In the genomic region with DNA sequence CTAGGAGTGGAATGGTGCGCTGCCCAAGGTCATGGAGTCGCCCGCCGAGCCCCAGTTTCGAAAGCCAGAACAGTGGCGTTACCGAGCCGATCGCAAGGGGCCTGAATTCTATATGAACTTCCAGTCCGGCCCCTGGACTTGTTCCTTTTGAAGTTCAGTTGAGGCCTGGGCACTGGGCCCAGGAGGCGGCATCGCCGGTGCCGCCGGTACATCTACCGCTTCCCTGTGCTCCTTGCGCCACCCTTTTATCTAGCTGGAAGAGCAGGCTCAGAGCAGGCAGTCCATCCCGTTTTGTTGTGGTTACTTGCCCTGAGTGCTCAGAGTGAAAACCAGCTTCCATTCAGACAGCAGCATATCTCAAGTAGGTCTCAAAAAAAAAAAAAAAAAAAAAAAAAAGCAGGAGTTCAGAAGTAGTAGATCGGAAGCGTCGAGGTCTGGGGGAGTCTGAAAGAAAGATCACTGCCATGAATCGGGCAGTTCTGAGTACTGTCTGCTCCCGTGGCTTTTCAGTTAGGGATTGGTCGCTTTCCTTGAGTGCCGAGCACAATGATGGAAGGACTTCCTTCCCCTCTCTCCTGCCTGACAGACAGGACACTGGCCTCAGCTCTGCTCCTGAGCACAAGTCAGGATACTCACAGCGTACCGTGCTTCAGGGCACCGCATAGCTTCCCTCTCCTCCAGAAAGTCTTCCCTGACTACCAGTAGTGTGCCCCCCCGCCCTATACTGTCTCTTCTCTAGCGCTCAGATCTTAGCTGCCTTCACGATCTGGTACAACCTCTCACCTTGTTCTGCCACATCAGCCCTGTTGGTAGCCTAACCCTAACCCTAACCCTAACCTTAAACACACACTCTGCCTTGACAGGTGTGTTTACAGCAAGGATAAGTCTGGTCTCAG, we compare ENCODE assay signal across 8 mouse cellular contexts. TPM values are rescaled to one million over a fixed set of nuclear protein-coding genes. Genes with fewer than 3 reads are reported as not detected.
DNase-seq lines count a peak whose midpoint lies in the region; ATAC-seq lines count a peak whose summit lies in the region.

No protein-coding gene starts in this region.

- H3K27ac ChIP-seq in embryonic facial prominence, embryonic 12.5 days, result no peak overlapping the region
- no peak overlapping the region for H3K27ac ChIP-seq in stomach, embryonic 14.5 days (ENCODE audit: low read length)

- intact Hi-C loops in heart, postnatal 36 days (cut with DNase I), result loop anchor here (10.0 kb wide), 1 partner anchor 1319 kb away; no protein-coding TSS in a partner anchor
- intact Hi-C loops in left cerebral cortex, postnatal 4 days (cut with DNase I), result no loop called here

- H3K27me3 ChIP-seq in embryonic facial prominence, embryonic 12.5 days, result no peaks in the 10 kb centered on the region
- no peaks in the 10 kb centered on the region for H3K27me3 ChIP-seq in stomach, embryonic 14.5 days (ENCODE audit: control insufficient read depth, insufficient read depth, low read length)

- H3K36me3 ChIP-seq in embryonic facial prominence, embryonic 12.5 days, result no peaks in the 10 kb centered on the region
- no peaks in the 10 kb centered on the region for H3K36me3 ChIP-seq in stomach, embryonic 14.5 days (ENCODE audit: control insufficient read depth, insufficient read depth, low read length)

- H3K9me3 ChIP-seq in embryonic facial prominence, embryonic 12.5 days, result no peaks in the 10 kb centered on the region
- H3K9me3 ChIP-seq in stomach, embryonic 14.5 days (ENCODE audit: control insufficient read depth, low read depth, low read length), result peaks cover 3% of the 10 kb centered on the region; the same call in 1 of the 2 replicates

- DNase-seq in embryo, embryonic 10 days (ENCODE audit: low spot score), result peak; percentile 53
- DNase-seq in embryo, embryonic 9.5 days (ENCODE audit: extremely low spot score), result no peak
- DNase-seq in adrenal gland, adult 8-10 months, result peak; percentile 50
- DNase-seq in heart, postnatal 36 days, result peak; percentile 19 to 34
- DNase-seq in left cerebral cortex, postnatal 4 days, result peak; percentile 49

- peaks cover 10% of the 10 kb centered on the region; the same call in 1 of the 2 replicates for H3K4me1 ChIP-seq in embryonic facial prominence, embryonic 12.5 days
- H3K4me1 ChIP-seq in stomach, embryonic 14.5 days (ENCODE audit: control insufficient read depth, insufficient read depth, low read length), result peaks cover 4% of the 10 kb centered on the region; the same call in 1 of the 2 replicates

- H3K4me3 ChIP-seq in embryonic facial prominence, embryonic 12.5 days, result peak overlapping the region; percentile 64
- H3K4me3 ChIP-seq in stomach, embryonic 14.5 days (ENCODE audit: low read depth, low read length), result peak overlapping the region; percentile 53

- WGBS in embryonic facial prominence, embryonic 12.5 days, result 11% methylated on average over 31 of the region's 31 CpGs
- 9% methylated on average over 31 of the region's 31 CpGs for WGBS in stomach, embryonic 14.5 days

- peak overlapping the region; percentile 95 for H3K4me2 ChIP-seq in embryonic facial prominence, embryonic 12.5 days (replicated peaks)
- H3K4me2 ChIP-seq in stomach, embryonic 14.5 days (replicated peaks; ENCODE audit: low read depth, low read length), result peak overlapping the region; percentile 98

- H3K9ac ChIP-seq in embryonic facial prominence, embryonic 12.5 days, result peak overlapping the region; percentile 64
- H3K9ac ChIP-seq in stomach, embryonic 14.5 days (replicated peaks; ENCODE audit: low read depth, low read length), result peak overlapping the region; percentile 45; the same call in 1 of the 2 replicates

- ATAC-seq in embryonic facial prominence, embryonic 12.5 days (ENCODE audit: insufficient number of reproducible peaks, insufficient read depth, low FRiP score, low TSS enrichment), result no peak
- ATAC-seq in megakaryocyte-erythroid progenitor cell, adult 5-6 weeks (replicated peaks; ENCODE audit: low FRiP score, low TSS enrichment, poor library complexity, severe bottlenecking), result 0 out of 2 replicates have a peak, but pooled peaks have one; percentile 3
- no peak for ATAC-seq in stomach, embryonic 14.5 days (ENCODE audit: insufficient number of reproducible peaks, insufficient read depth, low FRiP score, low read depth)

RNA-seq across cellular contexts. Expression of a gene that starts 0.9 kb away (rescaled TPM):
- 10 to 100 TPM; 28.5 to 34.3 (median 29.9) TPM for total RNA-seq in adrenal gland, adult 8-10 months (2022)
- polyA plus RNA-seq in embryonic facial prominence, embryonic 12.5 days (2016; fragmentation: Nextera tagmentation; extraction: Ambion mirVana), result 22.5 and 24.1 TPM in 2 replicates
- 1 to 10 TPM; 6.8 to 7.1 TPM for total RNA-seq in heart, postnatal 36 days (2021)
- total RNA-seq in left cerebral cortex, postnatal 4 days (2021), result 10 to 100 TPM; 20.7 to 22.8 TPM
- total RNA-seq in megakaryocyte-erythroid progenitor cell, adult 5-6 weeks (2014; fragmentation: Nextera tagmentation), result 13.8 and 14.4 TPM in 2 replicates
- total RNA-seq in megakaryocyte-erythroid progenitor cell, adult 5-6 weeks (2017), result 5.2 and 8.7 TPM in 2 replicates
- 10.7 and 11.2 TPM in 2 replicates for polyA plus RNA-seq in stomach, embryonic 14.5 days (2014; fragmentation: Nextera tagmentation; extraction: Ambion mirVana)

RNA-seq across cellular contexts. Expression of a gene that starts 24.1 kb away (rescaled TPM):
- total RNA-seq in adrenal gland, adult 8-10 months (2022), result 1 to 10 TPM; 1.8 to 3.2 (median 2.5) TPM
- polyA plus RNA-seq in embryonic facial prominence, embryonic 12.5 days (2016; fragmentation: Nextera tagmentation; extraction: Ambion mirVana), result 131 TPM in 2 replicates
- total RNA-seq in heart, postnatal 36 days (2021), result 1 to 10 TPM in 1 of 2 experiments, under 1 TPM in 1; 0.95 to 1.1 TPM
- 1 to 10 TPM; 4.7 to 6.8 TPM for total RNA-seq in left cerebral cortex, postnatal 4 days (2021)
- total RNA-seq in megakaryocyte-erythroid progenitor cell, adult 5-6 weeks (2014; fragmentation: Nextera tagmentation), result 42.7 and 47.4 TPM in 2 replicates
- 43.9 and 73.8 TPM in 2 replicates for total RNA-seq in megakaryocyte-erythroid progenitor cell, adult 5-6 weeks (2017)
- 104 and 111 TPM in 2 replicates for polyA plus RNA-seq in stomach, embryonic 14.5 days (2014; fragmentation: Nextera tagmentation; extraction: Ambion mirVana)

RNA-seq across cellular contexts. Expression of a gene that starts 24.2 kb away (rescaled TPM):
- 10 to 100 TPM; 29.3 to 35.3 (median 33.4) TPM for total RNA-seq in adrenal gland, adult 8-10 months (2022)
- polyA plus RNA-seq in embryonic facial prominence, embryonic 12.5 days (2016; fragmentation: Nextera tagmentation; extraction: Ambion mirVana), result 44.0 and 44.9 TPM in 2 replicates
- 10 to 100 TPM; 18.2 to 19.6 TPM for total RNA-seq in heart, postnatal 36 days (2021)
- total RNA-seq in left cerebral cortex, postnatal 4 days (2021), result 10 to 100 TPM; 26.5 to 29.8 TPM
- 25.8 and 32.3 TPM in 2 replicates for total RNA-seq in megakaryocyte-erythroid progenitor cell, adult 5-6 weeks (2014; fragmentation: Nextera tagmentation)
- 35.5 and 41.8 TPM in 2 replicates for total RNA-seq in megakaryocyte-erythroid progenitor cell, adult 5-6 weeks (2017)
- polyA plus RNA-seq in stomach, embryonic 14.5 days (2014; fragmentation: Nextera tagmentation; extraction: Ambion mirVana), result 40.0 and 43.2 TPM in 2 replicates

RNA-seq across cellular contexts. Expression of a gene that starts 47.3 kb away (rescaled TPM):
- total RNA-seq in adrenal gland, adult 8-10 months (2022), result under 1 TPM in 3 of 4 experiments, not detected in 1; 0.12 to 0.25 (median 0.19) TPM
- polyA plus RNA-seq in embryonic facial prominence, embryonic 12.5 days (2016; fragmentation: Nextera tagmentation; extraction: Ambion mirVana), result 0.20 TPM in 2 replicates
- total RNA-seq in heart, postnatal 36 days (2021), result under 1 TPM; 0.36 to 0.46 TPM
- under 1 TPM; 0.16 to 0.24 TPM for total RNA-seq in left cerebral cortex, postnatal 4 days (2021)
- 0.89 TPM in 1 of 2 replicates, not detected in the other for total RNA-seq in megakaryocyte-erythroid progenitor cell, adult 5-6 weeks (2014; fragmentation: Nextera tagmentation)
- total RNA-seq in megakaryocyte-erythroid progenitor cell, adult 5-6 weeks (2017), result not detected in 2 replicates
- 0.13 and 0.32 TPM in 2 replicates for polyA plus RNA-seq in stomach, embryonic 14.5 days (2014; fragmentation: Nextera tagmentation; extraction: Ambion mirVana)

Comparison
In these comparisons a context has a peak if more than half of its experiments do, and no peak if none do; other contexts are left out.
1. RNA of a gene that starts 24.1 kb away (total RNA-seq): 42.7 to 73.8 TPM in megakaryocyte-erythroid progenitor cell, adult 5-6 weeks; 4.7 to 6.8 TPM in left cerebral cortex, postnatal 4 days, 1.8 to 3.2 TPM in adrenal gland, adult 8-10 months and 0.95 to 1.1 TPM in heart, postnatal 36 days; every median in the first group is over 4 times any median in the second.